Mouse (Mus musculus) midbrain, embryonic 14.5 days (tissue): ENCODE measurements around the gene Crocc2. TPM values are rescaled to one million over a fixed set of nuclear protein-coding genes. Genes with fewer than 3 reads are reported as not detected.

Source experiments
- ATAC-seq: fragments of 200-750 bp; cut with Nextera tagmentation; 2 replicates; pipeline ENCODE4 v1.8.0; 2017; ENCODE audit warnings: moderate number of reproducible peaks, moderate library complexity; ENCODE audit not compliant: low FRiP score, low TSS enrichment
- DNase-seq: peaks from one replicate; pipeline ENCODE4 v3.0.0-alpha.2; 2015
- H3K27ac ChIP-seq: fragments of 300-500 bp; sonication (generic); replicated peaks from 2 replicates; pipeline ENCODE4 v1.5.1; 2014; ENCODE audit warnings: mild to moderate bottlenecking, low read depth, low read length, moderate library complexity
- H3K27me3 ChIP-seq: fragments of 300-500 bp; sonication (generic); 2 replicates; pipeline ENCODE4 v1.6.1; 2014; ENCODE audit warnings: low read length, control low read depth, mixed read lengths; ENCODE audit not compliant: control insufficient read depth, insufficient read depth
- H3K36me3 ChIP-seq: fragments of 300-500 bp; sonication (generic); 2 replicates; pipeline ENCODE4 v1.6.1; 2014; ENCODE audit warnings: low read length, control low read depth; ENCODE audit not compliant: control insufficient read depth, insufficient read depth
- H3K4me1 ChIP-seq: fragments of 300-500 bp; sonication (generic); 2 replicates; pipeline ENCODE4 v1.6.1; 2014; ENCODE audit warnings: mild to moderate bottlenecking, antibody characterized with exemption, low read length, control low read depth; ENCODE audit not compliant: control insufficient read depth, insufficient read depth
- H3K4me2 ChIP-seq: fragments of 300-500 bp; sonication (generic); 2 replicates; pipeline ENCODE4 v1.6.1; 2014; ENCODE audit warnings: mild to moderate bottlenecking, low read length, moderate library complexity
- H3K4me3 ChIP-seq: fragments of 300-500 bp; sonication (generic); replicated peaks from 2 replicates; pipeline ENCODE4 v1.5.1; 2014; ENCODE audit warnings: low read depth, low read length
- H3K9ac ChIP-seq: fragments of 300-500 bp; sonication (generic); replicated peaks from 2 replicates; pipeline ENCODE4 v1.6.1; 2014; ENCODE audit warnings: mild to moderate bottlenecking, low read length, moderate library complexity
- H3K9me3 ChIP-seq: fragments of 300-500 bp; sonication (generic); 2 replicates; pipeline ENCODE4 v1.6.1; 2016; ENCODE audit warnings: low read length, control low read depth, mixed read lengths; ENCODE audit not compliant: control insufficient read depth
- WGBS: fragments of 180-500 bp; shearing (Covaris S2); extraction: QIAGEN DNeasy Blood & Tissue Kit; methylation state at CpG from one replicate; pipeline ENCODE4 v1.1.7; 2014; 5-methylcytosine and 5-hydroxymethylcytosine counted together
- polyA plus RNA-seq: library from polyadenylated mRNA; unstranded; fragments of >200 nt; fragmentation: Nextera tagmentation; extraction: Ambion mirVana; gene quantifications from 2 replicates; pipeline ENCODE4 v1.2.1, GENCODE M21; 2014

The Crocc2 gene
- polyA plus RNA-seq, 1 experiment from 2014 or later = 0.05 TPM

- H3K9me3 ChIP-seq = no peaks in the 10 kb centered on the region
- no peak overlapping the region for H3K4me3 ChIP-seq
- ATAC-seq (no peak), DNase-seq (no peak)
- H3K4me2 ChIP-seq = no peak overlapping the region
- no peaks in the 10 kb centered on the region for H3K4me1 ChIP-seq
- H3K27me3 ChIP-seq = no peaks in the 10 kb centered on the region
- no peak overlapping the region for H3K9ac ChIP-seq
- WGBS = 93% methylated on average over 7 of the region's 7 CpGs
- no peak overlapping the region for H3K27ac ChIP-seq
- H3K36me3 ChIP-seq = no peaks in the 10 kb centered on the region
Measured at GRCm38 (mm10) chr1:93255761-93256160, 87.2 kb downstream of the Crocc2 start.

GRCm38 (mm10) chr1:93257560-93257959, 89.0 kb downstream of the Crocc2 start:
- no peak overlapping the region for H3K4me3 ChIP-seq
- no peak overlapping the region for H3K9ac ChIP-seq
- H3K9me3 ChIP-seq = no peaks in the 10 kb centered on the region
- H3K36me3 ChIP-seq = no peaks in the 10 kb centered on the region
- no peaks in the 10 kb centered on the region for H3K4me1 ChIP-seq
- DNase-seq (no peak), ATAC-seq (no peak)
- no peak overlapping the region for H3K27ac ChIP-seq
- 75% methylated on average over 1 of the region's 1 CpGs for WGBS
- H3K4me2 ChIP-seq = no peak overlapping the region
- H3K27me3 ChIP-seq = no peaks in the 10 kb centered on the region

GRCm38 (mm10) chr1:93267207-93267606, 98.7 kb downstream of the Crocc2 start:
- whole genome bisulfite sequencing = 69% methylated on average over 3 of the region's 3 CpGs
- Histone ChIP-seq H3K9me3 (no peaks in the 10 kb centered on the region), H3K27me3 (no peaks in the 10 kb centered on the region), H3K4me1 (no peaks in the 10 kb centered on the region), H3K4me2 (no peak overlapping the region), H3K4me3 (no peak overlapping the region), H3K36me3 (no peaks in the 10 kb centered on the region), H3K27ac (no peak overlapping the region), H3K9ac (no peak overlapping the region)
- ATAC-seq (no peak), DNase-seq (no peak)

GRCm38 (mm10) chr1:93268246-93268645, 99.7 kb downstream of the Crocc2 start:
- Histone ChIP-seq H3K36me3 (no peaks in the 10 kb centered on the region), H3K27ac (no peak overlapping the region), H3K9me3 (no peaks in the 10 kb centered on the region), H3K4me3 (no peak overlapping the region), H3K4me1 (no peaks in the 10 kb centered on the region), H3K4me2 (no peak overlapping the region), H3K9ac (no peak overlapping the region), H3K27me3 (no peaks in the 10 kb centered on the region)
- no peak for DNase-seq
- no peak for ATAC-seq
- WGBS = 89% methylated on average over 2 of the region's 2 CpGs

GRCm38 (mm10) chr1:93270516-93271240, 102.2 kb downstream of the Crocc2 start:
- WGBS = 71% methylated on average over 3 of the region's 3 CpGs
- H3K4me2 ChIP-seq = no peak overlapping the region
- H3K27ac ChIP-seq = no peak overlapping the region
- no peak for ATAC-seq
- H3K9me3 ChIP-seq = no peaks in the 10 kb centered on the region
- H3K9ac ChIP-seq = no peak overlapping the region
- H3K4me3 ChIP-seq = no peak overlapping the region
- H3K27me3 ChIP-seq = no peaks in the 10 kb centered on the region
- DNase-seq = no peak
- no peaks in the 10 kb centered on the region for H3K4me1 ChIP-seq
- H3K36me3 ChIP-seq = no peaks in the 10 kb centered on the region

GRCm38 (mm10) chr1:93271751-93272150, 103.2 kb downstream of the Crocc2 start:
- Histone ChIP-seq H3K9me3 (no peaks in the 10 kb centered on the region), H3K36me3 (no peaks in the 10 kb centered on the region), H3K4me3 (no peak overlapping the region), H3K4me2 (no peak overlapping the region), H3K4me1 (no peaks in the 10 kb centered on the region), H3K9ac (no peak overlapping the region), H3K27me3 (no peaks in the 10 kb centered on the region), H3K27ac (no peak overlapping the region)
- no peak for DNase-seq
- no peak for ATAC-seq
- WGBS = 75% methylated on average over 6 of the region's 6 CpGs

GRCm38 (mm10) chr1:93272409-93272821, 103.9 kb downstream of the Crocc2 start:
- Histone ChIP-seq H3K4me3 (0 out of 2 replicates have a peak overlapping the region, but pooled peaks have one; percentile 2), H3K9ac (no peak overlapping the region; the same call in 1 of the 2 replicates), H3K27ac (no peak overlapping the region), H3K4me1 (no peaks in the 10 kb centered on the region), H3K36me3 (no peaks in the 10 kb centered on the region), H3K27me3 (no peaks in the 10 kb centered on the region), H3K4me2 (peak overlapping the region; percentile 41), H3K9me3 (no peaks in the 10 kb centered on the region)
- DNase-seq (peak; percentile 49), ATAC-seq (no peak)
- WGBS = 5% methylated on average over 16 of the region's 16 CpGs

- Histone ChIP-seq H3K36me3 (no peaks in the 10 kb centered on the region), H3K27ac (no peak overlapping the region), H3K4me2 (no peak overlapping the region), H3K4me1 (no peaks in the 10 kb centered on the region), H3K9me3 (no peaks in the 10 kb centered on the region), H3K27me3 (no peaks in the 10 kb centered on the region), H3K4me3 (no peak overlapping the region), H3K9ac (no peak overlapping the region)
- WGBS = 81% methylated on average over 6 of the region's 6 CpGs
- DNase-seq (no peak), ATAC-seq (no peak)
Measured at GRCm38 (mm10) chr1:93275561-93275960, 107.0 kb downstream of the Crocc2 start.

GRCm38 (mm10) chr1:93277041-93277440, 108.5 kb downstream of the Crocc2 start:
- no peaks in the 10 kb centered on the region for H3K9me3 ChIP-seq
- H3K4me3 ChIP-seq = no peak overlapping the region
- H3K27me3 ChIP-seq = no peaks in the 10 kb centered on the region
- H3K27ac ChIP-seq = no peak overlapping the region
- H3K4me1 ChIP-seq = no peaks in the 10 kb centered on the region
- no peak overlapping the region for H3K9ac ChIP-seq
- 82% methylated on average over 7 of the region's 7 CpGs for WGBS
- no peaks in the 10 kb centered on the region for H3K36me3 ChIP-seq
- ATAC-seq (no peak), DNase-seq (no peak)
- no peak overlapping the region for H3K4me2 ChIP-seq
